Mouse (Mus musculus) heart, embryonic 16.5 days (tissue): Measurements from ENCODE around the gene Ptpn23. TPM values are rescaled to one million over a fixed set of nuclear protein-coding genes. Genes with fewer than 3 reads are reported as not detected.

Experiments used
- ATAC-seq: fragments of 200-750 bp; cut with Nextera tagmentation; replicated peaks from 2 replicates; pipeline ENCODE4 v1.8.0; 2017; ENCODE audit warnings: moderate number of reproducible peaks; ENCODE audit not compliant: insufficient read depth, low FRiP score; ENCODE audit errors: extremely low read depth
- H3K27ac ChIP-seq: fragments of 300-500 bp; sonication (generic); 2 replicates; pipeline ENCODE4 v1.5.1; 2014; ENCODE audit warnings: mild to moderate bottlenecking, low read length, control low read depth, moderate library complexity
- H3K27me3 ChIP-seq: fragments of 300-500 bp; sonication (generic); 2 replicates; pipeline ENCODE4 v1.6.1; 2014; ENCODE audit warnings: low read length, mixed read lengths; ENCODE audit not compliant: control insufficient read depth, insufficient read depth
- H3K36me3 ChIP-seq: fragments of 300-500 bp; sonication (generic); 2 replicates; pipeline ENCODE4 v1.6.1; 2014; ENCODE audit not compliant: control insufficient read depth, insufficient read depth
- H3K4me1 ChIP-seq: fragments of 300-500 bp; sonication (generic); 2 replicates; pipeline ENCODE4 v1.6.1; 2014; ENCODE audit warnings: low read length, mixed read lengths; ENCODE audit not compliant: control insufficient read depth, insufficient read depth
- H3K4me2 ChIP-seq: fragments of 300-500 bp; sonication (generic); 2 replicates; pipeline ENCODE4 v1.6.1; 2014; ENCODE audit warnings: low read depth, mild to moderate bottlenecking, control low read depth, low read length
- H3K4me3 ChIP-seq: fragments of 300-500 bp; sonication (generic); 2 replicates; pipeline ENCODE4 v1.5.1; 2014; ENCODE audit warnings: mild to moderate bottlenecking, control low read depth, low read length
- H3K9ac ChIP-seq: fragments of 300-500 bp; sonication (generic); 2 replicates; pipeline ENCODE4 v1.6.1; 2014; ENCODE audit warnings: low read length, control low read depth
- H3K9me3 ChIP-seq: fragments of 300-500 bp; sonication (generic); replicated peaks from 2 replicates; pipeline ENCODE4 v1.6.1; 2016; ENCODE audit warnings: low read length; ENCODE audit not compliant: control insufficient read depth
- WGBS: fragments of 180-500 bp; shearing (Covaris S2); extraction: QIAGEN DNeasy Blood & Tissue Kit; methylation state at CpG from one replicate; pipeline ENCODE4 v1.1.7; 2014; 5-methylcytosine and 5-hydroxymethylcytosine counted together
- polyA plus RNA-seq: library from polyadenylated mRNA; unstranded; fragments of >200 nt; fragmentation: Nextera tagmentation; extraction: Ambion mirVana; gene quantifications from 2 replicates; pipeline ENCODE4 v1.2.1, GENCODE M21; 2015

Gene Ptpn23
- polyA plus RNA-seq, 1 experiment from 2014 or later: 12.0 TPM

DNA sequence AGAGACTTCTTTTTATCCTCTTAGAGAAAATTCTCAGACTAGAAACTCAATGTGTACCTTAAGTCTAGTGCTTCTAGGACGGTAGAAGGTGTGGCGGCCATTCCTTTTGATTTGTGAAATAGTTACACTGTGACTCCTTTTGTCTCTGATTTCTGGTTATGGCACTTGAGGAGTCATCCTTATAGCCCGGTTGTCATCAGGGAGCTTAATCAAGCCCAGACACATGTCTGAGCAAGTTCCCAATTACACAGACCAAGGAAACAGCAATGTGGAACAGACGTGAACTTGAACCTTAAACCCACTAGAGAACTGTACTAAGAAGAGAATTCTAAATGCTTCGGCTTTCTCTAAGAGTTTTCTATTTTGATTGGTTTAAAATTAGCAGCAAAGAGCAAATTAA lies 57.8 kb downstream of the Ptpn23 start:
- Histone ChIP-seq H3K27ac (no peak overlapping the region), H3K4me2 (no peak overlapping the region), H3K36me3 (peaks cover 3% of the 10 kb centered on the region; the same call in 1 of the 2 replicates), H3K27me3 (no peaks in the 10 kb centered on the region), H3K4me3 (no peak overlapping the region), H3K9me3 (no peaks in the 10 kb centered on the region), H3K4me1 (peaks cover 3% of the 10 kb centered on the region; the same call in 1 of the 2 replicates), H3K9ac (no peak overlapping the region)
- 88% methylated on average over 5 of the region's 5 CpGs for WGBS
- no peak for ATAC-seq

- H3K4me3 ChIP-seq: no peak overlapping the region
- H3K4me2 ChIP-seq: no peak overlapping the region
- WGBS: 66% methylated on average over 4 of the region's 4 CpGs
- no peaks in the 10 kb centered on the region for H3K27me3 ChIP-seq
- peaks cover 3% of the 10 kb centered on the region; the same call in 1 of the 2 replicates for H3K4me1 ChIP-seq
- no peaks in the 10 kb centered on the region for H3K9me3 ChIP-seq
- H3K9ac ChIP-seq: no peak overlapping the region
- H3K27ac ChIP-seq: no peak overlapping the region
- H3K36me3 ChIP-seq: no peaks in the 10 kb centered on the region
- no peak for ATAC-seq
Measured at GRCm38 (mm10) chr9:110348899-110349298, 59.1 kb downstream of the Ptpn23 start.

DNA sequence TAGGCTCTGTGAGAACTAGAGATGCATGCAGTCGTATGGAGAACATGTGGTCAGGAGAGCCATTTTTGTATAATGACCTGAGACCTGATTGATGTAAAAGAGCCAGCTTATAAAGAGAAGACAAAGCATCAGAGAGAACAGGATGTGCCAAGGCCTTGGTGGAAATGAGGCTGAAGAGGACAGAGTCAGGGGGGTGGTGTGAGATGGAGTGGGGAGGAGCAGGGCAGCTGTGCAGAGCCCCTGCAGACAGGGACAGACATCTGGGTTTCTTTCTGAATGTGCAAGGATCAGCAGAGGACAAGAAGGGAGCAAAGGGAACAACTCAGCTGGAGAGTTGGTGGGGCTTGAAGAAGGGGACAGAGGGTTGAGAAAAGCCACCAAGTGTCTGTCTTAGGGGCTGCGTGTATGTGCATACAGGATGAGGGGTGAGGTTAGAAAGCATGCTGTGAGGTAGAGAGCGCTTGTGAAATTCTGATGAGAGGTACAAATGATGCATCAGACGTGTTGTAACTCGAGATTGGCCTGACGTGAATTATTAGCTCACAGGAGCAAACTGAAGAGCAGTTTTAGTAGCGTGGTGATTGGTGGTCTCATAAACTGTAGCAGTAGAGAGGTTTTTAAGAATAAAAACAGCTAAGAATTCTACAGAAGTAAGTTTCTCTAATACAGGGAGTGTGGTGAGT lies 62.8 kb downstream of the Ptpn23 start:
- 73% methylated on average over 7 of the region's 7 CpGs for WGBS
- no peak for ATAC-seq
- Histone ChIP-seq H3K27ac (no peak overlapping the region), H3K27me3 (no peaks in the 10 kb centered on the region), H3K9ac (no peak overlapping the region), H3K4me3 (no peak overlapping the region), H3K9me3 (no peaks in the 10 kb centered on the region), H3K4me2 (no peak overlapping the region), H3K4me1 (no peaks in the 10 kb centered on the region; the same call in 1 of the 2 replicates), H3K36me3 (no peaks in the 10 kb centered on the region)

DNA sequence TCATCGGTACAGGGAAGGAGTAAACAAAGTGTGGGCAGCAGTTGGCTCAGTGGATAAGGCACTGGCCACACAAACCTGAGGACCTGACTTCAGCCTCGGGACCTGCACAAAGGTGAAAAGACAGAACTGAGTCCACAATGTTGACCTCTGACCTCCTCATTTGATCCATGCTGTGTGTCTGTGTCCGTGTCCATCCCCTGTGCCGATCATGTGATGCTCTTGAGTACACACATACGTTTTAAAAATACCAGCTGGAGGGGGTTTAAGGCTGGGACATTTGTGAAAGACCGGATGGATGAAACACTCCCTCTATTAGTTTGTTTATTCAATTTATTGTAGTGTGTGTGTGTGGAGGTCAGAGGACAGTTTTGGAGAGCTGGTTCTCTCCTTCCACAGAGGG lies 64.2 kb downstream of the Ptpn23 start:
- Histone ChIP-seq H3K9me3 (no peaks in the 10 kb centered on the region), H3K4me2 (no peak overlapping the region), H3K27ac (no peak overlapping the region), H3K36me3 (no peaks in the 10 kb centered on the region), H3K27me3 (no peaks in the 10 kb centered on the region), H3K4me3 (no peak overlapping the region), H3K4me1 (no peaks in the 10 kb centered on the region), H3K9ac (no peak overlapping the region)
- ATAC-seq: no peak
- WGBS: 61% methylated on average over 6 of the region's 6 CpGs

GRCm38 (mm10) chr9:110342008-110342407 lies 66.0 kb downstream of the Ptpn23 start:
- Histone ChIP-seq H3K9me3 (no peaks in the 10 kb centered on the region), H3K9ac (no peak overlapping the region), H3K4me3 (no peak overlapping the region), H3K4me1 (peaks cover 9% of the 10 kb centered on the region), H3K27ac (no peak overlapping the region), H3K27me3 (no peaks in the 10 kb centered on the region), H3K36me3 (no peaks in the 10 kb centered on the region), H3K4me2 (no peak overlapping the region)
- ATAC-seq: no peak
- 74% methylated on average over 8 of the region's 8 CpGs for WGBS

DNA sequence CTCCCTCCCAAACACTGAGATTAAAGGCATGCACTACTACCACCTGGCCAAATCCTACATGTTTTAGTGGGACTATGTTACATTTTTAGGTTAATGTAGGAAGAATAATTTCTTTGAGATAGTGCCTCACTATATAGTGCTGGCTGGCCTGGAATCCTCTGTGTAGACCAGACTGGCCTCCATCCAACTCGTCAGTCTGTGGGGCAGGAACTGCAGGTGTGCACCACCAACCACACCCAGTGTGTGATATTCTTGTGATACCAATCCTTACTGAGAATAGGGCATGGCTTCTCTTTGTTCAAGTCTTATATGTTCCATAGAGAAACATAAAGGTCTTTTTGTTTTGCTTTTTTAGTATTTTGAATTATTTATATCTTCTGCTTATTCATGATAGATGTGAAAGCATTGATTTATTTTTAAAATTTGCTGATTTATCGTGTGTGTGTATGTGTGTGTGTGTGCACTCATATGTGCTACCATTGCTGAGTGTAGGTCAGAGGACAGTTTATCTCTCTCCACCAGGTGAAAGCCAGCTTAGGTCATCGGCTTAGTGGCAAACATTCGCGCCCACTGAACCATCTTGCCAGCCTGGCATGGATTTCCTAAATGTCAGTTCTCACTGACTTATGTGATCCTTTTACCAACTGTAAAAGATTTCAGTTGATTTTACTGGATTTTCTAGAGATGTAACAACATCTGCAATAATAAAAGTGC lies 67.8 kb downstream of the Ptpn23 start:
- H3K27ac ChIP-seq: no peak overlapping the region
- H3K4me1 ChIP-seq: peaks cover 9% of the 10 kb centered on the region
- no peaks in the 10 kb centered on the region for H3K36me3 ChIP-seq
- ATAC-seq: no peak
- WGBS: 82% methylated on average over 5 of the region's 5 CpGs
- no peak overlapping the region for H3K9ac ChIP-seq
- H3K9me3 ChIP-seq: no peaks in the 10 kb centered on the region
- H3K27me3 ChIP-seq: no peaks in the 10 kb centered on the region
- no peak overlapping the region for H3K4me2 ChIP-seq
- H3K4me3 ChIP-seq: no peak overlapping the region

Other genes starting within 250 kb of the Ptpn23 start
- gene Cspg5, start 164.4 kb downstream of the Ptpn23 start, polyA plus RNA-seq: 1.2 and 1.4 TPM in 2 replicates
- gene Elp6, start 103.0 kb downstream of the Ptpn23 start, polyA plus RNA-seq: 12.4 and 14.9 TPM in 2 replicates
- gene Scap, start 74.9 kb downstream of the Ptpn23 start, polyA plus RNA-seq: 20.9 and 22.2 TPM in 2 replicates
- 3.3 and 6.5 TPM in 2 replicates for gene Ngp, start 11.5 kb upstream of the Ptpn23 start, polyA plus RNA-seq
- gene Klhl18, start 68.5 kb upstream of the Ptpn23 start, polyA plus RNA-seq: 9.0 and 10.2 TPM in 2 replicates
- 0.84 and 1.2 TPM in 2 replicates for gene Kif9, start 68.7 kb upstream of the Ptpn23 start, polyA plus RNA-seq
- gene Setd2, start 124.4 kb upstream of the Ptpn23 start, polyA plus RNA-seq: 19.0 and 21.8 TPM in 2 replicates
- gene Nradd, start 216.2 kb upstream of the Ptpn23 start, polyA plus RNA-seq: 16.4 and 17.2 TPM in 2 replicates
- 3.3 and 3.8 TPM in 2 replicates for gene Nbeal2, start 245.9 kb upstream of the Ptpn23 start, polyA plus RNA-seq
- gene Ccdc12, start 248.3 kb upstream of the Ptpn23 start, polyA plus RNA-seq: 139 and 147 TPM in 2 replicates